Mouse (Mus musculus) spleen, adult 2 months (tissue): ENCODE measurements around the gene Mprip.

Experiments used
- CTCF ChIP-seq: fragments of 200-500 bp; IDR thresholded peaks from 2 replicates; pipeline ENCODE4 v1.5.1; 2011; ENCODE audit warnings: mild to moderate bottlenecking, inconsistent platforms; ENCODE audit not compliant: insufficient read depth, insufficient read length, insufficient replicate concordance; ENCODE audit errors: extremely low read depth
- POLR2A ChIP-seq: fragments of 200-500 bp; IDR thresholded peaks from 2 replicates; pipeline ENCODE4 v1.6.1; 2011; ENCODE audit warnings: low read depth, low read length, inconsistent platforms

GRCm38 (mm10) chr11:59778874-59779223 lies 117.7 kb downstream of the Mprip start:
- TF ChIP-seq POLR2A (no peak), CTCF (no peak)
